Mouse (Mus musculus): ENCODE measurements at regions not wholly inside any gene's neighbourhood (a gene's known extent, or its start where the extent isn't known, plus 50 kb on each side); places are given as distances from the start of the nearest gene placed in this dataset.

- WGBS: 11% methylated on average over 9 of the region's 9 CpGs
- no peak for ATAC-seq (ENCODE audit: insufficient number of reproducible peaks, low FRiP score)
Observed at GRCm38 (mm10) chr3:34486441-34487050, 163.7 kb upstream of the Sox2 start.

DNA sequence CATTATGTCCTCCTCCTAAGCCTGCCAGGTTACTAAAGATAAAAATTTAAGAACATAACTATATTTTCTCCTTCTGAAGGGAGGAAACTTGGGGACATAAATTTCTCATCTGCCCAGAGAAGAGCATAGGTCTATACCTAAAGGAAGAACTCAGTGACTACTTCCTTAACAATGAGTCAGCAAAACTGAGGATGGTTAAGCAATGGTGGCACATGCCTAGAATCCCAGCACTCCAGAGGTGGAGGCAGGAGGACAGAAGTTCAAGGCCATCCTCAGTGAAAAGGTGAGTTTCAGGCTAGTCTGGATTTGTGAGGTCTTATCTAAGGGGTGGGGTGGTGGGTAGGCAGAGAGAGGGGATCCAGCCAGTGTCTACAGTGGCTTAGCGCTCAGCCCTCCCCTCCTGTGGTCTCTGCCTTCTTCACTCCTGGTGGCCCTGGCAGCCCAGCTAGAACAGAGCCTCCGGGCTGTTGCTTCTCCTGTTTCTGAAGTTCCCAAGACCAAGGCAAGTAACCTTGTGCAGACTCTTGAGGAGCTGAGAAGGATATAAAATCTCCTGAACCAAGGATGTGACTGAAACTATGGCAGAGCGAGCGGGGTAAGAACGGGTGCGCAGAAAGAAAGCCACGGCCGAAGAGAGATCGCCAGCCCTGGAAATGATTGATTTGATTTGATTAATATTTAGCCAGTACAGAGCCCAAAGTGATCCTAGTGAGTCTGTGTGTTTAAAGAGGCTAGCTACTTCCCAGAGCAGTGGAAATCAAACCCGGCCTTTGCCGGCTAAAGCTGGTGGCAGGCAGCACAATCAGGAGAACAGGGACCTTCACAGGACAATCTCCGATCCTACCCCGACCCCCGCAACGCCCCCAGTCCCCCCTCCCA, 164.6 kb upstream of the Sox2 start:
- WGBS: 49% methylated on average over 15 of the region's 15 CpGs
- H3K9me3 ChIP-seq (replicated peaks): no peaks in the 10 kb centered on the region

More at GRCm38 (mm10) chr3:34486441-34487050, 163.7 kb upstream of the Sox2 start:
- no peak overlapping the region for H3K9ac ChIP-seq
- H3K27me3 ChIP-seq (replicated peaks): 0 out of 2 replicates have a peak, but pooled peaks cover 2% of the 10 kb centered on the region
- H3K27ac ChIP-seq (ENCODE audit: poor library complexity, severe bottlenecking): no peak overlapping the region
- no peaks in the 10 kb centered on the region for H3K9me3 ChIP-seq (replicated peaks)
- H3K36me3 ChIP-seq: no peaks in the 10 kb centered on the region
- H3K4me2 ChIP-seq: no peak overlapping the region
- H3K4me1 ChIP-seq (replicated peaks): no peaks in the 10 kb centered on the region
- H3K4me3 ChIP-seq: no peak overlapping the region

DNA sequence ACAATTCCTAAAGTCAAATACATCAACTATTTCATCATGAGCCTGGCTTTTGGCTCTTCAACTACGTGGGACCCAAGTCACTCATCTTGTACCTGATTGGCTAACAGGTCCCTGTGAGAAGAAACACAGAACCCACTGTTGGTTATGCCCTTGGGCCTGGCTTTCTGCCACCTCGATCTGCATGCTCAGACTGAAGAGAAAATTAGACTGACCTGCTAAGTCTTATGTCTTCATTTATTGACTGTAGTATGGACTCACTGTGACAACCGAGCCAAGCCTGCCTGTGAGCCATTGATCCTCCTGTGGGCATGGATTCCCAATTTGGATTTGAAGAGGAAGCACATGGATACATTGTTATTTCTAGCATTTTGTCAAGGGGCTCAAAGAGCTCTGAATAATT, 166.3 kb upstream of the Sox2 start:
- ATAC-seq (ENCODE audit: insufficient number of reproducible peaks, low FRiP score): no peak
- Histone ChIP-seq H3K4me2 (no peak overlapping the region), H3K36me3 (no peaks in the 10 kb centered on the region), H3K27me3 (replicated peaks) (0 out of 2 replicates have a peak, but pooled peaks cover 2% of the 10 kb centered on the region), H3K27ac (ENCODE audit: poor library complexity, severe bottlenecking) (no peak overlapping the region), H3K4me1 (replicated peaks) (no peaks in the 10 kb centered on the region), H3K9ac (no peak overlapping the region), H3K4me3 (no peak overlapping the region), H3K9me3 (replicated peaks) (no peaks in the 10 kb centered on the region)
- 71% methylated on average over 3 of the region's 3 CpGs for WGBS

More for the DNA sequence above, 164.6 kb upstream of the Sox2 start:
- no peaks in the 10 kb centered on the region for H3K4me1 ChIP-seq (replicated peaks)
- H3K27me3 ChIP-seq (replicated peaks): 0 out of 2 replicates have a peak, but pooled peaks cover 2% of the 10 kb centered on the region
- no peak for ATAC-seq (ENCODE audit: insufficient number of reproducible peaks, low FRiP score)
- H3K4me3 ChIP-seq: no peak overlapping the region
- H3K4me2 ChIP-seq: no peak overlapping the region
- H3K36me3 ChIP-seq: no peaks in the 10 kb centered on the region
- no peak overlapping the region for H3K9ac ChIP-seq
- no peak overlapping the region for H3K27ac ChIP-seq (ENCODE audit: poor library complexity, severe bottlenecking)

DNA sequence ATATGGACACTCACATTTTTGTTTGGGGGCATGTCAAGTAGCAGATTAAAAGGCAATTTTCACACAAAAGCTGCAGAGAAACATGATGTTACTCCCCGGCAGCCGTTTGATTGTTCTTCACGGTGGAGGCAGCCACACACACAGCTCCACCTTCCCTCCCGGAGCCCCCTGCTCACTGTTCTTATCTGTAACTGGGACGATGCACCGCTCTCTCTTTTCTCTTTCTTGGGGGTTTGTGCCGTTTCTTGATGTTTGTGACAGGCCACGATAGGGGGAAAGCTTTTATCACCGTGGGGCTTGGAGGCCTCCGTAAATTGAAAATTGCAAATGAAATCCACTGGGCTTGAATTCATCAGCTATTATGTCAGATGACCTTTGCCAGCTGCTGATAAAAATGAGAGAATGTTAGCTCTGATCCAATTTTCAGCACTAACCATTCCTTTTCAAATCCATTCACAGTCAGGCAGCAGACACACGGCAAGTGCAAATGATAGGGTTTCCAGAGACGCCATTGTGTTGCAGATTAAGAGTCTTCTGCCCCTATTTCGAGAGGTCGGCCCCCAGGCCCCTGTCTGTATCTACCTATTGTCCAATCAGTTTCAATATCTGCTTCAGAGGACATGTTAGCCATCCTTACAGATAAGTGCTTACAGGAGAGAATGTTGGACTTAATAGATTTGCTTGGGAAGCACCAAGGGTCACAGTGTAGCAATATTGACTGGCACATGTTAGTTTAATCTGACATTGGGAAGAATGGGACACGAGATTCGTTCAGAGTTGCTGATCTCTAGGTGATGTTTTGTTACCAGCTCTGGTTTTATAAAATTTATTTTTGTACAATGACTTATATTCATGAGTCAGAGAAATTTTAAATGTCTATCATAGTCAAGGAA, 168.1 kb upstream of the Sox2 start:
- no peaks in the 10 kb centered on the region for H3K36me3 ChIP-seq
- no peak overlapping the region for H3K9ac ChIP-seq
- ATAC-seq (ENCODE audit: insufficient number of reproducible peaks, low FRiP score): no peak
- 0 out of 2 replicates have a peak, but pooled peaks cover 2% of the 10 kb centered on the region for H3K27me3 ChIP-seq (replicated peaks)
- H3K9me3 ChIP-seq (replicated peaks): no peaks in the 10 kb centered on the region
- WGBS: 25% methylated on average over 16 of the region's 16 CpGs
- no peak overlapping the region for H3K27ac ChIP-seq (ENCODE audit: poor library complexity, severe bottlenecking)
- peak overlapping the region; percentile 50 for H3K4me2 ChIP-seq
- H3K4me3 ChIP-seq: no peak overlapping the region
- no peaks in the 10 kb centered on the region for H3K4me1 ChIP-seq (replicated peaks)

- H3K4me1 ChIP-seq (replicated peaks): no peaks in the 10 kb centered on the region
- 0 out of 2 replicates have a peak, but pooled peaks cover 2% of the 10 kb centered on the region for H3K27me3 ChIP-seq (replicated peaks)
- no peak overlapping the region for H3K27ac ChIP-seq (ENCODE audit: poor library complexity, severe bottlenecking)
- H3K4me3 ChIP-seq: no peak overlapping the region
- H3K9ac ChIP-seq: no peak overlapping the region
- ATAC-seq (ENCODE audit: insufficient number of reproducible peaks, low FRiP score): no peak
- H3K36me3 ChIP-seq: no peaks in the 10 kb centered on the region
- 38% methylated on average over 3 of the region's 3 CpGs for WGBS
- no peak overlapping the region for H3K4me2 ChIP-seq
- H3K9me3 ChIP-seq (replicated peaks): no peaks in the 10 kb centered on the region
Observed at GRCm38 (mm10) chr3:34481314-34481713, 168.9 kb upstream of the Sox2 start.

DNA sequence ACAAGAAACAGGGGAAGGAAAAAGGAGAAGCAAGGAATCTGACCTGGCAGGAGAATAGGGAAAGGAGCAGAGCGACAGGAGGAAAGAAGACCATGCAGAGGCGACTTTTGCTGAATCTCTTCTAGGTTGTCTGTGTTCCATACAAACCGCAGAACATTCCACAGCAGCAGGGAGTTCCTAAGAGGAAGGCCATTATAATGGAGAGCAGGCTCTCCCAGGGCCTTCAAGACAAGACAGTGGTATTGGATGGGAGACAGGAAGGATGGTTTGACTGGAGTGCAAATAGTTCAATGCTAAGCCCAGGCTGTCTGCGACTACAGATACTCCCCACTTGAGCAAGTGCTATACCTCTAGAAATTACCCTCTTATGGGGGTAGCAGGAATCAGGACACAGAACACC, 176.1 kb upstream of the Sox2 start:
- Histone ChIP-seq H3K4me2 (no peak overlapping the region), H3K4me1 (replicated peaks) (no peaks in the 10 kb centered on the region), H3K27ac (ENCODE audit: poor library complexity, severe bottlenecking) (no peak overlapping the region), H3K36me3 (no peaks in the 10 kb centered on the region), H3K27me3 (replicated peaks) (no peaks in the 10 kb centered on the region), H3K9ac (no peak overlapping the region), H3K4me3 (no peak overlapping the region), H3K9me3 (replicated peaks) (no peaks in the 10 kb centered on the region)
- 52% methylated on average over 4 of the region's 4 CpGs for WGBS
- ATAC-seq (ENCODE audit: insufficient number of reproducible peaks, low FRiP score): no peak

- no peak for ATAC-seq (ENCODE audit: insufficient number of reproducible peaks, low FRiP score)
- H3K4me1 ChIP-seq (replicated peaks): no peaks in the 10 kb centered on the region
- WGBS: 81% methylated on average over 5 of the region's 5 CpGs
Observed at GRCm38 (mm10) chr3:34470721-34471120, 179.5 kb upstream of the Sox2 start.

DNA sequence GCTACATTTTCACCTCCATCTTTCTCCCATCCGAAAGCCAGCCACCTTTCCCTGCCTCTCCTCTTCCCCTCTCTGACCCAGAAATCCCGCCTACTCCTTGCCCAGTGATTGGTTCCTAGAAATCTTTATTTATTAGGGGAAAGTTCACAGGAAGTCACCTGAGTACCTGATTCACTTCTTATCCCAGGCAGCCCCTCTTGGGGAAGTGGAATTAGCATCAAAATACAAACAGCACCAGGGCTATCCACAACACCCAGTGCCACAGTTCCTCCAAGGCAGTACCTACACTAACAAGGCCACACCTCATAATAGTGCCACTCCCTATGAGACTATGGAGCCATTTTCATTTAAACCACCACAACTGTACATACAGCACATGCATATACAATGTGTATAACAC, 180.3 kb upstream of the Sox2 start:
- H3K4me1 ChIP-seq (replicated peaks): no peaks in the 10 kb centered on the region
- no peak overlapping the region for H3K27ac ChIP-seq (ENCODE audit: poor library complexity, severe bottlenecking)
- no peak overlapping the region for H3K4me2 ChIP-seq
- WGBS: 75% methylated on average over 2 of the region's 2 CpGs
- no peak overlapping the region for H3K4me3 ChIP-seq
- ATAC-seq (ENCODE audit: insufficient number of reproducible peaks, low FRiP score): no peak
- no peak overlapping the region for H3K9ac ChIP-seq
- H3K9me3 ChIP-seq (replicated peaks): no peaks in the 10 kb centered on the region
- no peaks in the 10 kb centered on the region for H3K36me3 ChIP-seq
- H3K27me3 ChIP-seq (replicated peaks): no peaks in the 10 kb centered on the region

More at GRCm38 (mm10) chr3:34470721-34471120, 179.5 kb upstream of the Sox2 start:
- no peaks in the 10 kb centered on the region for H3K27me3 ChIP-seq (replicated peaks)
- no peaks in the 10 kb centered on the region for H3K9me3 ChIP-seq (replicated peaks)
- no peak overlapping the region for H3K9ac ChIP-seq
- no peaks in the 10 kb centered on the region for H3K36me3 ChIP-seq
- no peak overlapping the region for H3K4me3 ChIP-seq
- H3K4me2 ChIP-seq: no peak overlapping the region
- no peak overlapping the region for H3K27ac ChIP-seq (ENCODE audit: poor library complexity, severe bottlenecking)

GRCm38 (mm10) chr3:34466312-34466711, 183.9 kb upstream of the Sox2 start:
- no peak overlapping the region for H3K27ac ChIP-seq (ENCODE audit: poor library complexity, severe bottlenecking)
- no peaks in the 10 kb centered on the region for H3K9me3 ChIP-seq (replicated peaks)
- H3K9ac ChIP-seq: no peak overlapping the region
- ATAC-seq (ENCODE audit: insufficient number of reproducible peaks, low FRiP score): no peak
- no peaks in the 10 kb centered on the region for H3K4me1 ChIP-seq (replicated peaks)
- 65% methylated on average over 4 of the region's 4 CpGs for WGBS
- H3K27me3 ChIP-seq (replicated peaks): no peaks in the 10 kb centered on the region
- no peak overlapping the region for H3K4me3 ChIP-seq
- no peaks in the 10 kb centered on the region for H3K36me3 ChIP-seq
- no peak overlapping the region for H3K4me2 ChIP-seq

DNA sequence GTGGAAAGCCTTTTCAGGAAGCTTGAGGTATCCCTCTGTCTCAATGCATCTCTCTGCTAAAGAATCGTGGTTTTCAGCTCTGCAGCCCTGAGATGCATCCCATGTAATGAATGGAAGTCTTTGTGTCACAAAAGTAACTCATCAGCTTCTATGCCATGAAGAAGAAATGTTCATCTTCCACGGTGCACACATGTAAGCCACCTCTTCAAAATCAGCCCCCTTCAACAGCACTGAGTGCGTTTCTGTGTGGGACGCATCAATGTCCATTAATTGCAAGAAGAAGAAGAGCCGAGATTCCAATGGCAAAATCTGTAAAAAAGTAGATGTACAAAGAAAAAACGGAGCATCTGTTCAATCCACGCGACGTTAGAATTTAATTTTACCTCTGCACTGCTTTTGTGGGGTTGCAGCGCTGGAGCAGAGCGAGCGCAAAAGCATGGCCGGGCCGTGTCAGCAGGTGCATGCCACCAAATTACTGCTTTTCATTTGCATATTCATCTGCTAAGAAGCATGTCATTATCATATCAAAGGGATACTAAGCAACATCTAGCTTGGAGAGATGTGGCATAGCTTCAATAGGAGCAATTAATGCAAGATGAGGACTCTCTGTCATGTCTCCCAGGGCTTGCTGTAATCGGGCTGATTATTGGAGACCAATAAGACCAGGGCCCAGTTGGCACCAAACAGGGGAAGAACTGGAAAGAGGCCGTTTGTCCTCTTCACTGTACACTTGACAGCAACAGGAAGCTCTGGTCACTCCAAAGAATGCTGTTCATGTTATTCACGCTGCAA, 185.0 kb upstream of the Sox2 start:
- Histone ChIP-seq H3K27ac (ENCODE audit: poor library complexity, severe bottlenecking) (no peak overlapping the region), H3K36me3 (no peaks in the 10 kb centered on the region), H3K4me2 (no peak overlapping the region), H3K9ac (no peak overlapping the region), H3K4me1 (replicated peaks) (no peaks in the 10 kb centered on the region), H3K4me3 (no peak overlapping the region), H3K27me3 (replicated peaks) (no peaks in the 10 kb centered on the region), H3K9me3 (replicated peaks) (no peaks in the 10 kb centered on the region)
- WGBS: 78% methylated on average over 17 of the region's 17 CpGs
- ATAC-seq (ENCODE audit: insufficient number of reproducible peaks, low FRiP score): no peak
